Mouse (Mus musculus): ENCODE data around the gene Pde4b.

Gene Pde4b

DNA sequence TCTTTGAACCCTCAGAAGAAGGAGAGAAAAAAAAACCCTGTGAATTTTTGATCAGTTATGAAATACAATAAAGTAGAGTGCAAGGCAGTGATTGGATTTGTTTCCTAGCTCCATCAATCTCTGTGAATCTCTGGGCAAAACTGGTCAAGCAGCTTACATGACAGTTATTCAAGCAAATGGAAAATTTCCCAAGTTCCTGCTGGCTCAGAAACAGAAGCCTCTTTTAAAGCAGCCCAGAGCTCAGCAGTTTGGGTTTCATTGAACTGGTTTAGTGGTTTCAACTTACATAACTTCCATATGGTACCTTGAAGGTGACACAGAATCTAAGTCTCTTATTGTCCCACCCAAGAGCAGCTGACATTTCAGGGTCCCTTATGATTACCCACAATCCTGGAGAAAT lies 210.2 kb downstream of the Pde4b start:
- no peak for DNase-seq

- DNase-seq, result no peak
Measured at GRCm38 (mm10) chr4:102302568-102302967, 215.2 kb downstream of the Pde4b start.

DNA sequence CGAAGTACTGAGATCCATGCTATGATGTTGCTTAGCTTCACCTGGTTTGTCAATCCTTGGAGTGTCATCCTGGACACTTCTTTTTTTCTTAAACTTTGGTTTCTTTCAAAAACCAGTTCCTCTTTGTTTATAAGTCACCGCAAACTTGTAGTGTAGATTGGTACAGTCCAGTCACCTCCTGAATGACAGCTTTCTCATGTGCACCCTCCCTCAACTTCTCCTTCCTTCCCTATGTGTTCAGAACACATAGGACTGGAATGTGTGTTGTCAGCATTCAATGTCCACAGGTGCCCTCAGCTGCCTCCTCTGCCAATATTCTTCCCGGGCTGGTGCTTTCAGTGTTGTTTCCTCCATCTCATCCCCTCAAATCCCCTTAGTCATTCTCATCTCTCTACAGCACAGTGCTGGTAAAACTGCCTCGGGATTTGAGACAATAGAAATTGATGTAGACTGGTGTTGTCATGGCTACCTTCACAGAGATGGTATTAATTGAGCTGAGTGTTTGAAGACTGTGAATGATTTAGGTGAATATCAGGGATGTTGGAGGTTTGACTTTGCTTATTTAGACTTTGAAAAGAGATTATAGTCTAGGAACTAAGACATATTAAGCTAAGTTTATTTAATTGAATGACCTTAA lies 220.4 kb downstream of the Pde4b start:
- no peak for DNase-seq

- no peak for DNase-seq
Measured at GRCm38 (mm10) chr4:102310630-102311029, 223.3 kb downstream of the Pde4b start.

- DNase-seq, result no peak
Measured at GRCm38 (mm10) chr4:102316011-102316410, 228.7 kb downstream of the Pde4b start.

- DNase-seq, result no peak
Measured at GRCm38 (mm10) chr4:102316699-102317285, 229.4 kb downstream of the Pde4b start.

GRCm38 (mm10) chr4:102318596-102318995 lies 231.3 kb downstream of the Pde4b start:
- DNase-seq, result no peak

GRCm38 (mm10) chr4:102321340-102321739 lies 234.0 kb downstream of the Pde4b start:
- DNase-seq, result no peak

- no peak for DNase-seq
Measured at GRCm38 (mm10) chr4:102332386-102332785, 245.0 kb downstream of the Pde4b start.

GRCm38 (mm10) chr4:102332885-102333284 lies 245.5 kb downstream of the Pde4b start:
- DNase-seq, result no peak

GRCm38 (mm10) chr4:102346911-102347492 lies 259.7 kb downstream of the Pde4b start:
- no peak for DNase-seq

DNA sequence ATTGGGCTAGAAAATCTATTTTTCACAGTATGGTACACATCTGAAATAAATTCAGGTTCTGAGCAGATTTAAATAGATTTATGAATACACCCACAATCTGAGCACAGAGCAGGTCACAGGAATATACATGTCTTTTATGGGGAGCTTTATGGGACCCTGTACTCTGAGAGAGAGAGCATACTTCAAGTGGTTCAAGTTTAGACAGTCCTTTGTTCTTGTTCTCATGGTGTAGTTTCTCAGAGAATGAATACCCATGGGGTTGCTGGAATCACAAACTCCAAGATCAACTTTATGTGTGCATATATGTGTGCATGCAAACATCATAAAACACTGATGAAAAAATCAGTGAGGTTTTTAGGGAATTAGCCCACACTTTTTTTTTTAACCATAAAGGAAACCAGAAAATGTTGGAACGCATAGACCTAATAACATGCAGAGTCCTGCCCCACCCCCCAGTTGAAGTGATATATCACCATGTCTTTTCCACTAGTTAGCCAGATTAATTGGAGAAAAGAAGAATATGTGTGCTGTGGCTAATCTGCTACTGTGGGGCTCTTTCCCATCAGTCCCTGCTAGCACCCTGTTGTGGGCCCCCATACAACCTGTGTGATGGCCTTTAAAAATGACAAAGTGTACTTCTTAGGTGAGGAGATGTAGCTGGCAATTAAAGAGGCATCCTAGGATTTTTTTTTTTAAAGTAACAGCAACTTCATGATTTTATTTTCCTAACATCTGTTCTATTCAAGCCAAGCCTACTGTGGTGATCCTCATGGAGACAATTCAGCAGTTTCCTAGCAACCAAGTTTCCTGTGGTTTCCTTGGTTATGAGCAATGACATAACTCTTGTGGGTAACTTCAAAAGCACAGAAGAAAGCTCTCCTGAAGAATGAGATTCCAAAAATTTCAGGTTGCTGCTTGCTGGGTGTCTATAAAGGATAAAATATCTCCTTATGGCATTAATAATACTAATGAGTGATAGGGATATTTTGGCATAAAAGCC lies 264.4 kb downstream of the Pde4b start:
- no peak for DNase-seq

- DNase-seq, result no peak
Measured at GRCm38 (mm10) chr4:102353641-102354403, 266.5 kb downstream of the Pde4b start.

GRCm38 (mm10) chr4:102368105-102368735 lies 280.9 kb downstream of the Pde4b start:
- no peak for DNase-seq

GRCm38 (mm10) chr4:102374614-102375013 lies 287.3 kb downstream of the Pde4b start:
- DNase-seq, result no peak

DNA sequence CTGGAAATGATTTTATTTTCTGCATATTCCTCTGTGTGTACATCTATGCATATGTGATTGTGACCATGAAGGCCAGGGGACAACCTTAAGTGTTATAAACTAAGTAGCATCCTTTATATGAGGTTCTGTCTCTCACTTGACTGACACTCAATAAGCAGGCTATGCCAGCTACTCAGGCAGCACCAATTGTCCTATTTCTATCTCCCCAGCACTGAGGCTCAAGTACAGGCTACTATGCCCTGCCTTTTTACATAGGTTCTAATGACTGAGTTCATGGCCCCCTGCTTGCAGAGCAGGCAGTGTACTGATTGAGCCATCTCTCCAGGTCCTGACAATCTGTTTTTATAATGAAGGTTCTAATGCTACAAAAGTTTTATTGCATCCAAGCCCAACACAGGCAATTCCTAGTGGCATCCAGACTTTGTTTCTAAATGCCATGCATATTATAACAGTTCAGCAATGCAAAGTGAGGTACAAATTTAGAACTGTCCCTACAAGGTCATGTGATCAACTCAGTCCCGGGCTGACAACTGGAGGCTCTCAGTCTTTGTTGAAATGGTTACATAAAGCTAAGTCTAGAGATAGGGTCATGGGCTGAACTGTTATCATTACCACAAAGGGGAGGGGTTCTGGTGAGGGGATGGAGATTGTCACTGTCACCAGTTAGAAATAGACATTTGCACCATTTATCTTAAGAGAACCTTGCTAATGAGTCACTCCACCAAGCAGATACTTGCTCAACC lies 295.6 kb downstream of the Pde4b start:
- no peak for DNase-seq

- DNase-seq, result no peak
Measured at GRCm38 (mm10) chr4:102393605-102394004, 306.3 kb downstream of the Pde4b start.

DNA sequence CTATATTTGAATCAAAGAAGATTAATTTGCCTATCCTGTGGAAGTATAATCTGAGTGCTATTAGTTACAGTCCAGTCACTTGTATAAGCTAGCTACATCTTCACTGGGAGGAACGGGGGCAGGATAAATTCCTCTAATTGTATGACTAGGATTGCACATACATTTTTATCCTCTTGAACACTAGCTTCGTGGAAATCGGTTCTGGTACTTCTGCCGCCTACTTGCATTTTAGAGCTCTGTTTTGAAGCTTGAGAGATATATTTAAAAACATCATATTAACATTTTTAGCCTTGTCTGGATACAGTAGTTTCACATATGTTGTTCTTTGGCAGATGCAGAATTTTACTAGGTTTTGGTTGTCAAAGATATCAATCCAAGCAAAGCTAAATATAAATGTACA lies 310.0 kb downstream of the Pde4b start:
- DNase-seq, result no peak

- no peak for DNase-seq
Measured at GRCm38 (mm10) chr4:102398512-102398911, 311.2 kb downstream of the Pde4b start.

- no peak for DNase-seq
Measured at GRCm38 (mm10) chr4:102406848-102407247, 319.5 kb downstream of the Pde4b start.

GRCm38 (mm10) chr4:102408132-102408531 lies 320.8 kb downstream of the Pde4b start:
- DNase-seq, result no peak

All from right cerebral cortex, postnatal 14 days (tissue).